Mouse (Mus musculus) embryonic facial prominence, embryonic 12.5 days (tissue): Measurements from ENCODE around the gene Cd82. TPM values are rescaled to one million over a fixed set of nuclear protein-coding genes. Genes with fewer than 3 reads are reported as not detected.

Experiments used
- ATAC-seq: fragments of 200-750 bp; cut with Nextera tagmentation; 2 replicates; pipeline ENCODE4 v1.8.0; 2017; ENCODE audit not compliant: insufficient number of reproducible peaks, insufficient read depth, low FRiP score, low TSS enrichment
- H3K27ac ChIP-seq: fragments of 300-500 bp; sonication (generic); 2 replicates; pipeline ENCODE4 v1.5.1; 2016; ENCODE audit warnings: mild to moderate bottlenecking
- H3K27me3 ChIP-seq: fragments of 300-500 bp; sonication (generic); 2 replicates; pipeline ENCODE4 v1.6.1; 2016; ENCODE audit warnings: mild to moderate bottlenecking, moderate library complexity
- H3K36me3 ChIP-seq: fragments of 300-500 bp; sonication (generic); 2 replicates; pipeline ENCODE4 v1.6.1; 2016; ENCODE audit warnings: mild to moderate bottlenecking
- H3K4me1 ChIP-seq: fragments of 300-500 bp; sonication (generic); 2 replicates; pipeline ENCODE4 v1.6.1; 2016
- H3K4me2 ChIP-seq: fragments of 300-500 bp; sonication (generic); replicated peaks from 2 replicates; pipeline ENCODE4 v1.6.1; 2016; ENCODE audit warnings: mild to moderate bottlenecking, moderate library complexity
- H3K4me3 ChIP-seq: fragments of 300-500 bp; sonication (generic); 2 replicates; pipeline ENCODE4 v1.5.1; 2016; ENCODE audit warnings: mild to moderate bottlenecking
- H3K9ac ChIP-seq: fragments of 300-500 bp; sonication (generic); 2 replicates; pipeline ENCODE4 v1.6.1; 2016; ENCODE audit warnings: mild to moderate bottlenecking, moderate library complexity
- H3K9me3 ChIP-seq: fragments of 300-500 bp; sonication (generic); 2 replicates; pipeline ENCODE4 v1.6.1; 2016; ENCODE audit warnings: mild to moderate bottlenecking, moderate library complexity
- WGBS: fragments of 180-500 bp; shearing (Covaris S2); methylation state at CpG from one replicate; pipeline ENCODE4 v1.1.7; 2016; 5-methylcytosine and 5-hydroxymethylcytosine counted together
- polyA plus RNA-seq: library from polyadenylated mRNA; unstranded; fragments of >200 nt; fragmentation: Nextera tagmentation; extraction: Ambion mirVana; gene quantifications from 2 replicates; pipeline ENCODE4 v1.2.1, GENCODE M21; 2016

Gene Cd82
- 24.6 and 25.0 TPM in 2 replicates for polyA plus RNA-seq

- H3K36me3 ChIP-seq, result no peaks in the 10 kb centered on the region
- peaks cover 19% of the 10 kb centered on the region; the same call in 1 of the 2 replicates for H3K4me1 ChIP-seq
- H3K9me3 ChIP-seq, result no peaks in the 10 kb centered on the region
- H3K27ac ChIP-seq, result peak within 1 kb of the TSS; percentile 46; the same call in 1 of the 2 replicates
- H3K9ac ChIP-seq, result peak within 1 kb of the TSS; percentile 47
- WGBS, result 4% methylated on average over 20 of the region's 20 CpGs
- peak within 1 kb of the TSS; percentile 84 for H3K4me2 ChIP-seq
- peak within 1 kb of the TSS; percentile 45 for H3K4me3 ChIP-seq
- peaks cover 5% of the 10 kb centered on the region; the same call in 1 of the 2 replicates for H3K27me3 ChIP-seq
- peak; percentile 68 for ATAC-seq
These were observed at the start of gene Cd82 for GRCm38 (mm10) chr2:93462760-93463159. TSS of gene Cd82 (minus strand) at chr2:93463140.

GRCm38 (mm10) chr2:93512130-93512529 is 49.2 kb upstream of the Cd82 start:
- Histone ChIP-seq H3K4me3 (no peak overlapping the region), H3K27me3 (no peaks in the 10 kb centered on the region), H3K4me2 (no peak overlapping the region), H3K4me1 (peaks cover 15% of the 10 kb centered on the region), H3K9me3 (no peaks in the 10 kb centered on the region), H3K36me3 (no peaks in the 10 kb centered on the region), H3K9ac (no peak overlapping the region), H3K27ac (no peak overlapping the region)
- 61% methylated on average over 7 of the region's 7 CpGs for WGBS
- no peak for ATAC-seq

GRCm38 (mm10) chr2:93510839-93511238 is 47.9 kb upstream of the Cd82 start:
- H3K4me1 ChIP-seq, result peaks cover 9% of the 10 kb centered on the region
- H3K9me3 ChIP-seq, result no peaks in the 10 kb centered on the region
- H3K27ac ChIP-seq, result no peak overlapping the region
- H3K27me3 ChIP-seq, result no peaks in the 10 kb centered on the region
- H3K4me3 ChIP-seq, result no peak overlapping the region
- ATAC-seq, result no peak
- H3K4me2 ChIP-seq, result no peak overlapping the region
- no peak overlapping the region for H3K9ac ChIP-seq
- WGBS, result 100% methylated on average over 1 of the region's 1 CpGs
- H3K36me3 ChIP-seq, result no peaks in the 10 kb centered on the region

GRCm38 (mm10) chr2:93509777-93510750 is 47.1 kb upstream of the Cd82 start:
- no peak overlapping the region for H3K9ac ChIP-seq
- no peak overlapping the region for H3K4me3 ChIP-seq
- no peak overlapping the region for H3K27ac ChIP-seq
- no peaks in the 10 kb centered on the region for H3K9me3 ChIP-seq
- no peak for ATAC-seq
- no peaks in the 10 kb centered on the region for H3K27me3 ChIP-seq
- H3K36me3 ChIP-seq, result no peaks in the 10 kb centered on the region
- H3K4me2 ChIP-seq, result no peak overlapping the region
- H3K4me1 ChIP-seq, result peaks cover 4% of the 10 kb centered on the region
- WGBS, result 76% methylated on average over 12 of the region's 12 CpGs

GRCm38 (mm10) chr2:93505091-93505490 is 42.2 kb upstream of the Cd82 start:
- Histone ChIP-seq H3K9me3 (no peaks in the 10 kb centered on the region), H3K4me3 (no peak overlapping the region), H3K4me1 (peaks cover 12% of the 10 kb centered on the region), H3K27me3 (no peaks in the 10 kb centered on the region), H3K27ac (no peak overlapping the region), H3K4me2 (no peak overlapping the region), H3K36me3 (no peaks in the 10 kb centered on the region), H3K9ac (no peak overlapping the region)
- ATAC-seq, result no peak
- 85% methylated on average over 6 of the region's 6 CpGs for WGBS

- no peak overlapping the region for H3K4me3 ChIP-seq
- H3K27ac ChIP-seq, result no peak overlapping the region
- no peaks in the 10 kb centered on the region for H3K9me3 ChIP-seq
- peaks cover 12% of the 10 kb centered on the region for H3K4me1 ChIP-seq
- no peak overlapping the region for H3K9ac ChIP-seq
- ATAC-seq, result no peak
- H3K27me3 ChIP-seq, result no peaks in the 10 kb centered on the region
- H3K36me3 ChIP-seq, result no peaks in the 10 kb centered on the region
- H3K4me2 ChIP-seq, result no peak overlapping the region
- WGBS, result 72% methylated on average over 4 of the region's 4 CpGs
These were observed 40.4 kb upstream of the Cd82 start for GRCm38 (mm10) chr2:93503353-93503752.

- H3K9ac ChIP-seq, result no peak overlapping the region
- ATAC-seq, result no peak
- H3K9me3 ChIP-seq, result no peaks in the 10 kb centered on the region
- peaks cover 12% of the 10 kb centered on the region for H3K4me1 ChIP-seq
- H3K36me3 ChIP-seq, result no peaks in the 10 kb centered on the region
- H3K4me3 ChIP-seq, result no peak overlapping the region
- H3K27ac ChIP-seq, result 0 out of 2 replicates have a peak overlapping the region, but pooled peaks have one; percentile 50
- H3K27me3 ChIP-seq, result no peaks in the 10 kb centered on the region
- WGBS, result 40% methylated on average over 10 of the region's 10 CpGs
- H3K4me2 ChIP-seq, result no peak overlapping the region
These were observed 38.4 kb upstream of the Cd82 start for GRCm38 (mm10) chr2:93501303-93501702.

- H3K36me3 ChIP-seq, result no peaks in the 10 kb centered on the region
- H3K9me3 ChIP-seq, result no peaks in the 10 kb centered on the region
- H3K4me1 ChIP-seq, result peaks cover 12% of the 10 kb centered on the region
- no peak overlapping the region for H3K27ac ChIP-seq
- H3K4me2 ChIP-seq, result no peak overlapping the region
- H3K9ac ChIP-seq, result no peak overlapping the region
- 91% methylated on average over 5 of the region's 5 CpGs for WGBS
- no peak for ATAC-seq
- H3K27me3 ChIP-seq, result no peaks in the 10 kb centered on the region
- H3K4me3 ChIP-seq, result no peak overlapping the region
These were observed 34.3 kb upstream of the Cd82 start for GRCm38 (mm10) chr2:93497221-93497620.

GRCm38 (mm10) chr2:93495170-93495569 is 32.2 kb upstream of the Cd82 start:
- no peaks in the 10 kb centered on the region for H3K9me3 ChIP-seq
- whole genome bisulfite sequencing, result 86% methylated on average over 3 of the region's 3 CpGs
- ATAC-seq, result no peak
- H3K4me2 ChIP-seq, result no peak overlapping the region
- H3K27ac ChIP-seq, result no peak overlapping the region
- no peaks in the 10 kb centered on the region for H3K4me1 ChIP-seq
- H3K4me3 ChIP-seq, result no peak overlapping the region
- no peaks in the 10 kb centered on the region for H3K27me3 ChIP-seq
- no peak overlapping the region for H3K9ac ChIP-seq
- no peaks in the 10 kb centered on the region for H3K36me3 ChIP-seq

GRCm38 (mm10) chr2:93493541-93493940 is 30.6 kb upstream of the Cd82 start:
- Histone ChIP-seq H3K27me3 (0 out of 2 replicates have a peak, but pooled peaks cover 4% of the 10 kb centered on the region), H3K27ac (no peak overlapping the region), H3K9ac (no peak overlapping the region), H3K4me3 (no peak overlapping the region), H3K4me1 (0 out of 2 replicates have a peak, but pooled peaks cover 7% of the 10 kb centered on the region), H3K4me2 (no peak overlapping the region), H3K36me3 (no peaks in the 10 kb centered on the region), H3K9me3 (no peaks in the 10 kb centered on the region)
- no peak for ATAC-seq
- WGBS, result 71% methylated on average over 3 of the region's 3 CpGs

GRCm38 (mm10) chr2:93490516-93490915 is 27.6 kb upstream of the Cd82 start:
- WGBS, result 62% methylated on average over 2 of the region's 2 CpGs
- no peak overlapping the region for H3K27ac ChIP-seq
- ATAC-seq, result no peak
- H3K36me3 ChIP-seq, result no peaks in the 10 kb centered on the region
- H3K9ac ChIP-seq, result no peak overlapping the region
- peaks cover 11% of the 10 kb centered on the region for H3K4me1 ChIP-seq
- no peak overlapping the region for H3K4me3 ChIP-seq
- no peak overlapping the region for H3K4me2 ChIP-seq
- H3K27me3 ChIP-seq, result 0 out of 2 replicates have a peak, but pooled peaks cover 4% of the 10 kb centered on the region
- H3K9me3 ChIP-seq, result no peaks in the 10 kb centered on the region
